Mouse (Mus musculus): ENCODE measurements at regions not wholly inside any gene's neighbourhood (a gene's known extent, or its start where the extent isn't known, plus 50 kb on each side); places are given as distances from the start of the nearest gene placed in this dataset.

GRCm38 (mm10) chr5:51671190-51671589, 103.7 kb upstream of the Ppargc1a start:
- DNase-seq (ENCODE audit: extremely low read depth): no peak
- in situ Hi-C loops (cut with MboI; ENCODE audit: low pct_ligation_motif_present, low pct_unique_long_range_greater_than_20kb, low sequenced_read_pairs) (no loop called here), dilution Hi-C loops (cut with MboI; ENCODE audit: extremely low pct_ligation_motif_present, extremely low pct_unique_long_range_greater_than_20kb, low sequenced_read_pairs) (no loop called here)
- peaks cover 25% of the 10 kb centered on the region for H3K9me3 ChIP-seq (replicated peaks; ENCODE audit: low read length)
- no peak overlapping the region for H3K4me2 ChIP-seq (ENCODE audit: insufficient read depth, low read depth, poor library complexity, severe bottlenecking)
- no peaks in the 10 kb centered on the region for H3K79me2 ChIP-seq (replicated peaks; ENCODE audit: control insufficient read depth, extremely low read depth, insufficient read depth, poor library complexity, severe bottlenecking)
- H3K9ac ChIP-seq (ENCODE audit: insufficient read depth, low read depth): no peak overlapping the region
- H3K36me3 ChIP-seq (replicated peaks in 1 of 2; ENCODE audit: control insufficient read depth in 1 of 2, insufficient read depth in 1 of 2, low read length in 1 of 2): no peaks in the 10 kb centered on the region
- H3K4me1 ChIP-seq (ENCODE audit: control insufficient read depth in 1 of 2, insufficient read depth in 2 of 2): no peaks in the 10 kb centered on the region
- H3K27ac ChIP-seq (ENCODE audit: insufficient read depth, low read depth): no peak overlapping the region
- H3K4me3 ChIP-seq (replicated peaks in 1 of 3; ENCODE audit: low read depth in 2 of 3, low read length in 2 of 3, poor library complexity in 1 of 3): no peak overlapping the region
- TF ChIP-seq ZKSCAN1 (IDR thresholded peaks at IDR 0.05; ENCODE audit: borderline replicate concordance, low read depth, low read length) (no peak), MAX (IDR thresholded peaks at IDR 0.05; ENCODE audit: low read length) (no peak), MAZ (IDR thresholded peaks at IDR 0.05; ENCODE audit: low read depth, low read length) (no peak), USF1 (IDR thresholded peaks at IDR 0.05; ENCODE audit: low read depth, low read length) (no peak), UBTF (IDR thresholded peaks at IDR 0.05; ENCODE audit: low read depth, low read length) (no peak), CHD1 (IDR thresholded peaks at IDR 0.05; ENCODE audit: low read depth, low read length) (no peak), MEF2A (IDR thresholded peaks at IDR 0.05; ENCODE audit: borderline replicate concordance, low read depth, low read length) (no peak)
- no peaks in the 10 kb centered on the region for H3K27me3 ChIP-seq (replicated peaks)

- dilution Hi-C loops (cut with MboI; ENCODE audit: extremely low pct_ligation_motif_present, extremely low pct_unique_long_range_greater_than_20kb, low sequenced_read_pairs) (no loop called here), in situ Hi-C loops (cut with MboI; ENCODE audit: low pct_ligation_motif_present, low pct_unique_long_range_greater_than_20kb, low sequenced_read_pairs) (no loop called here)
- H3K27ac ChIP-seq (ENCODE audit: insufficient read depth, low read depth): no peak overlapping the region
- no peaks in the 10 kb centered on the region for H3K36me3 ChIP-seq (replicated peaks in 1 of 2; ENCODE audit: control insufficient read depth in 1 of 2, insufficient read depth in 1 of 2, low read length in 1 of 2)
- no peak overlapping the region for H3K4me2 ChIP-seq (ENCODE audit: insufficient read depth, low read depth, poor library complexity, severe bottlenecking)
- no peak for DNase-seq (ENCODE audit: extremely low read depth)
- no peaks in the 10 kb centered on the region for H3K79me2 ChIP-seq (replicated peaks; ENCODE audit: control insufficient read depth, extremely low read depth, insufficient read depth, poor library complexity, severe bottlenecking)
- no peaks in the 10 kb centered on the region for H3K4me1 ChIP-seq (ENCODE audit: control insufficient read depth in 1 of 2, insufficient read depth in 2 of 2)
- TF ChIP-seq TBP (conservative IDR thresholded peaks at IDR 0.05; ENCODE audit: low read depth, low read length): no peak
- TF ChIP-seq ZC3H11A (IDR thresholded peaks at IDR 0.05; ENCODE audit: low read depth, low read length): no peak
- no peak for TF ChIP-seq MAX (IDR thresholded peaks at IDR 0.05; ENCODE audit: low read length)
- TF ChIP-seq MAZ (IDR thresholded peaks at IDR 0.05; ENCODE audit: low read depth, low read length): no peak
- TF ChIP-seq POLR2AphosphoS2 (IDR thresholded peaks at IDR 0.05; ENCODE audit: low read depth, low read length): no peak
- no peak for TF ChIP-seq BHLHE40 (IDR thresholded peaks at IDR 0.05; ENCODE audit: low read depth, low read length)
- peaks cover 9% of the 10 kb centered on the region for H3K9me3 ChIP-seq (replicated peaks; ENCODE audit: low read length)
- H3K9ac ChIP-seq (ENCODE audit: insufficient read depth, low read depth): no peak overlapping the region
- H3K4me3 ChIP-seq (replicated peaks in 1 of 3; ENCODE audit: low read depth in 2 of 3, low read length in 2 of 3, poor library complexity in 1 of 3): no peak overlapping the region
- H3K27me3 ChIP-seq (replicated peaks): no peaks in the 10 kb centered on the region
Measured at GRCm38 (mm10) chr5:51665241-51665640, 97.7 kb upstream of the Ppargc1a start.

DNA sequence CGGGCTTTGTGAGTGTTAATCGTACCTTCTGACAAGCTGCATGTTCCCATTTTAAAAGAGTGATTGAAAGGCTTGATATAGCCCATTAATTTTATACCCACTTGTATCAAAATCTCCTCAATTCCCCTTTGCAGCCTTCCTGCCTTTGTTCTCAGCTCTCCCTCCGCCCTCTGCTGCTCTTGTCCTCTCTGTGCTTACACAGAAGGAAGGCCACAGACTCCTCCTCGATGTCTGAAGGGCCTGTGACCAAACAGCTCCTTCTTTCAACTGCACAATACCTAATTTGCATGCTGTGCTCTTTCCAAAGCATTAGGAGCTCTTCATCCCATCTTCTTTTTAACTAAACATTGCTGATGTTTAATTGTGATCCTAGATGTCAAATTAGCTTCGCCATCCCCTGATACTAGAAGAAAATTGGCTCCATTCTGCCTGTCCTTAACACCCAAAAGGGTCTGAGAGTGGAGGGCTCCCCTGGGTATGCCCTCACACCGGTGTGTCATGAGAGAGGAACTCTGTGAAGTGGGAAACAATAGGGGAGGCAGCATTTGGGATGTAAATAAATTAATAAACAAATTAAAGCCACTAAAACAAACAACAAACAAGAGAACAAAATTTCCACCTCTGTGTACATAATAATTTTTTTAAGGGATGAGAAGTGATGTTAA, 90.8 kb upstream of the Ppargc1a start:
- H3K27me3 ChIP-seq (replicated peaks): no peaks in the 10 kb centered on the region
- no peaks in the 10 kb centered on the region for H3K79me2 ChIP-seq (replicated peaks; ENCODE audit: control insufficient read depth, extremely low read depth, insufficient read depth, poor library complexity, severe bottlenecking)

More for the DNA sequence above, 90.8 kb upstream of the Ppargc1a start:
- TF ChIP-seq ZKSCAN1 (IDR thresholded peaks at IDR 0.05; ENCODE audit: borderline replicate concordance, low read depth, low read length) (no peak), POLR2AphosphoS2 (IDR thresholded peaks at IDR 0.05; ENCODE audit: low read depth, low read length) (no peak), SIN3A (IDR thresholded peaks at IDR 0.05; ENCODE audit: low read length) (no peak), UBTF (IDR thresholded peaks at IDR 0.05; ENCODE audit: low read depth, low read length) (no peak), TBP (conservative IDR thresholded peaks at IDR 0.05; ENCODE audit: low read depth, low read length) (no peak), ZNF384 (IDR thresholded peaks at IDR 0.05; ENCODE audit: low read depth, low read length) (no peak), NELFE (IDR thresholded peaks at IDR 0.05; ENCODE audit: low read depth, low read length) (no peak), E2F4 (IDR thresholded peaks at IDR 0.05; ENCODE audit: insufficient replicate concordance, low read depth, low read length) (no peak), USF2 (conservative IDR thresholded peaks at IDR 0.05; ENCODE audit: low read depth, low read length) (no peak), POLR2A (IDR thresholded peaks at IDR 0.05; ENCODE audit: low read depth, low read length) (no peak), MAX (IDR thresholded peaks at IDR 0.05; ENCODE audit: low read length) (no peak), TCF12 (IDR thresholded peaks at IDR 0.05; ENCODE audit: low read depth, low read length) (no peak), PAX5 (IDR thresholded peaks at IDR 0.05; ENCODE audit: low read length) (no peak), ELF1 (IDR thresholded peaks at IDR 0.05; ENCODE audit: low read depth, low read length) (no peak), MEF2A (IDR thresholded peaks at IDR 0.05; ENCODE audit: borderline replicate concordance, low read depth, low read length) (no peak), ETS1 (conservative IDR thresholded peaks at IDR 0.05; ENCODE audit: low read depth, low read length) (no peak), JUND (conservative IDR thresholded peaks at IDR 0.05; ENCODE audit: low read depth, low read length) (no peak), HCFC1 (IDR thresholded peaks at IDR 0.05; ENCODE audit: low read depth, low read length) (no peak), RAD21 (IDR thresholded peaks at IDR 0.05; ENCODE audit: low read depth, low read length) (no peak), MYC (IDR thresholded peaks at IDR 0.05; ENCODE audit: low read depth, low read length) (no peak)
- Histone ChIP-seq H3K4me3 (replicated peaks in 1 of 3; ENCODE audit: low read depth in 2 of 3, low read length in 2 of 3, poor library complexity in 1 of 3) (no peak overlapping the region), H3K36me3 (replicated peaks in 1 of 2; ENCODE audit: control insufficient read depth in 1 of 2, insufficient read depth in 1 of 2, low read length in 1 of 2) (no peaks in the 10 kb centered on the region), H3K27ac (ENCODE audit: insufficient read depth, low read depth) (no peak overlapping the region), H3K9me3 (replicated peaks; ENCODE audit: low read length) (peaks cover 3% of the 10 kb centered on the region), H3K9ac (ENCODE audit: insufficient read depth, low read depth) (no peak overlapping the region), H3K4me2 (ENCODE audit: insufficient read depth, low read depth, poor library complexity, severe bottlenecking) (no peak overlapping the region), H3K4me1 (ENCODE audit: control insufficient read depth in 1 of 2, insufficient read depth in 2 of 2) (no peaks in the 10 kb centered on the region)
- in situ Hi-C loops (cut with MboI; ENCODE audit: low pct_ligation_motif_present, low pct_unique_long_range_greater_than_20kb, low sequenced_read_pairs) (no loop called here), dilution Hi-C loops (cut with MboI; ENCODE audit: extremely low pct_ligation_motif_present, extremely low pct_unique_long_range_greater_than_20kb, low sequenced_read_pairs) (no loop called here)
- no peak for DNase-seq (ENCODE audit: extremely low read depth)
